Mouse (Mus musculus) limb, embryonic 14.5 days (tissue): ENCODE results near the gene Hnrnpa1. TPM values are rescaled to one million over a fixed set of nuclear protein-coding genes. Genes with fewer than 3 reads are reported as not detected.

ENCODE experiments used
- ATAC-seq: fragments of 200-750 bp; cut with Nextera tagmentation; 2 replicates; pipeline ENCODE4 v1.8.0; 2017; ENCODE audit warnings: low read depth, moderate number of reproducible peaks, moderate TSS enrichment; ENCODE audit not compliant: low FRiP score
- DNase-seq: peaks from one replicate; pipeline ENCODE4 v3.0.0-alpha.2; 2015; ENCODE audit warnings: low spot score
- H3K27ac ChIP-seq: fragments of 300-500 bp; sonication (generic); replicated peaks from 2 replicates; pipeline ENCODE4 v1.5.1; 2014; ENCODE audit warnings: low read depth, mild to moderate bottlenecking, low read length, moderate library complexity, mixed read lengths
- H3K27me3 ChIP-seq: fragments of 300-500 bp; sonication (generic); 2 replicates; pipeline ENCODE4 v1.6.1; 2014; ENCODE audit warnings: low read length, mixed read lengths; ENCODE audit not compliant: control insufficient read depth, insufficient read depth
- H3K36me3 ChIP-seq: fragments of 300-500 bp; sonication (generic); 2 replicates; pipeline ENCODE4 v1.6.1; 2014; ENCODE audit warnings: mild to moderate bottlenecking, low read length, moderate library complexity, mixed read lengths; ENCODE audit not compliant: control insufficient read depth, insufficient read depth
- H3K4me1 ChIP-seq: fragments of 300-500 bp; sonication (generic); 2 replicates; pipeline ENCODE4 v1.6.1; 2014; ENCODE audit warnings: antibody characterized with exemption, low read length, mixed read lengths; ENCODE audit not compliant: control insufficient read depth, insufficient read depth
- H3K4me2 ChIP-seq: fragments of 300-500 bp; sonication (generic); replicated peaks from 2 replicates; pipeline ENCODE4 v1.6.1; 2014; ENCODE audit warnings: low read depth, mild to moderate bottlenecking, low read length, moderate library complexity; ENCODE audit not compliant: severe bottlenecking
- H3K4me3 ChIP-seq: fragments of 300-500 bp; sonication (generic); replicated peaks from 2 replicates; pipeline ENCODE4 v1.5.1; 2014; ENCODE audit warnings: low read length
- H3K9ac ChIP-seq: fragments of 300-500 bp; sonication (generic); 2 replicates; pipeline ENCODE4 v1.6.1; 2014; ENCODE audit warnings: mild to moderate bottlenecking, low read depth, low read length, moderate library complexity; ENCODE audit not compliant: severe bottlenecking
- H3K9me3 ChIP-seq: fragments of 300-500 bp; sonication (generic); 2 replicates; pipeline ENCODE4 v1.6.1; 2016; ENCODE audit warnings: low read length; ENCODE audit not compliant: control insufficient read depth
- POLR2A ChIP-seq: fragments of 200-500 bp; IDR thresholded peaks from 2 replicates; pipeline ENCODE4 v1.8.0; 2012; ENCODE audit warnings: inconsistent platforms, mild to moderate bottlenecking, moderate library complexity, borderline replicate concordance; ENCODE audit not compliant: insufficient read depth, insufficient read length; ENCODE audit errors: extremely low read depth
- WGBS: fragments of 180-500 bp; shearing (Covaris S2); extraction: QIAGEN DNeasy Blood & Tissue Kit; methylation state at CpG from one replicate; pipeline ENCODE4 v1.1.7; 2014; 5-methylcytosine and 5-hydroxymethylcytosine counted together
- microRNA counts: library from miRNA; unstranded; fragments of <30 nt; microRNA quantifications from one replicate; lab custom pipeline; 2016
- microRNA-seq: library from miRNA; unstranded; fragments of <30 nt; microRNA quantifications from one replicate; pipeline ENCODE4, GENCODE M21; 2016
- polyA plus RNA-seq, 2 experiments: library from polyadenylated mRNA; depleted of rRNA in 1 of 2; stranded (reverse) in 1 of 2; unstranded in 1 of 2; fragments of >200 nt; fragmentation: Nextera tagmentation in 1 of 2; extraction: Ambion mirVana in 1 of 2; gene quantifications; 2 replicates each; pipeline versions ENCODE4 v1.2.1 to v1.2.3; 2012 to 2014

Gene Hnrnpa1
- polyA plus RNA-seq, 2 experiments, result 704 to 1,175 TPM

- DNase-seq, result no peak
- Histone ChIP-seq H3K4me2 (no peak overlapping the region), H3K9me3 (no peaks in the 10 kb centered on the region), H3K4me1 (peaks cover 67% of the 10 kb centered on the region), H3K36me3 (peaks cover 43% of the 10 kb centered on the region), H3K27ac (0 out of 2 replicates have a peak overlapping the region, but pooled peaks have one; percentile 40), H3K4me3 (no peak overlapping the region), H3K27me3 (no peaks in the 10 kb centered on the region), H3K9ac (no peak overlapping the region)
- ATAC-seq, result no peak
- no peak for TF ChIP-seq POLR2A
- 36% methylated on average over 2 of the region's 2 CpGs for WGBS
Measured at GRCm38 (mm10) chr15:103294649-103295048, 54.4 kb downstream of the Hnrnpa1 start.

- no peak overlapping the region for H3K4me2 ChIP-seq
- H3K36me3 ChIP-seq, result peaks cover 42% of the 10 kb centered on the region
- H3K4me1 ChIP-seq, result peaks cover 69% of the 10 kb centered on the region
- WGBS, result 2% methylated on average over 5 of the region's 5 CpGs
- DNase-seq (peak; percentile 46), ATAC-seq (no peak)
- no peaks in the 10 kb centered on the region for H3K27me3 ChIP-seq
- H3K9me3 ChIP-seq, result no peaks in the 10 kb centered on the region
- TF ChIP-seq POLR2A, result no peak
- peak overlapping the region; percentile 75 for H3K27ac ChIP-seq
- peak overlapping the region; percentile 25; the same call in 1 of the 2 replicates for H3K9ac ChIP-seq
- H3K4me3 ChIP-seq, result no peak overlapping the region
Measured at GRCm38 (mm10) chr15:103295851-103296250, 55.6 kb downstream of the Hnrnpa1 start.

MicroRNA genes within 50 kb of the gene (microRNA counts, 519-probe panel; counts per million panel counts)
- 3,625 counts per million, percentile 73 among the panel's probes with 10 or more counts for microRNA mmu-miR-148b (lab: Ali Mortazavi, UCI)

Small RNA genes lying within 50 kb of the gene (microRNA-seq; reads per million reads assigned to microRNA genes)
- gene Mir148b, result 325 reads per million, percentile 59 among the genes with 10 or more reads in this experiment

Other genes with a start within 250 kb of the Hnrnpa1 start
- gene Hoxc8, start 249.8 kb upstream of the Hnrnpa1 start, polyA plus RNA-seq (2012; rRNA removed), result 3.5 and 3.9 TPM in 2 replicates
- gene Hoxc8, start 249.8 kb upstream of the Hnrnpa1 start, polyA plus RNA-seq (2014; fragmentation: Nextera tagmentation; extraction: Ambion mirVana), result 1.9 TPM in 2 replicates
- 8.0 and 10.4 TPM in 2 replicates for gene Hoxc6, start 242.2 kb upstream of the Hnrnpa1 start, polyA plus RNA-seq (2012; rRNA removed)
- 2.4 and 2.5 TPM in 2 replicates for gene Hoxc6, start 242.2 kb upstream of the Hnrnpa1 start, polyA plus RNA-seq (2014; fragmentation: Nextera tagmentation; extraction: Ambion mirVana)
- 5.9 and 7.5 TPM in 2 replicates for gene Hoxc4, start 221.5 kb upstream of the Hnrnpa1 start, polyA plus RNA-seq (2012; rRNA removed)
- 1.9 and 3.5 TPM in 2 replicates for gene Hoxc4, start 221.5 kb upstream of the Hnrnpa1 start, polyA plus RNA-seq (2014; fragmentation: Nextera tagmentation; extraction: Ambion mirVana)
- 18.6 and 22.4 TPM in 2 replicates for gene Smug1, start 73.3 kb upstream of the Hnrnpa1 start, polyA plus RNA-seq (2012; rRNA removed)
- gene Smug1, start 73.3 kb upstream of the Hnrnpa1 start, polyA plus RNA-seq (2014; fragmentation: Nextera tagmentation; extraction: Ambion mirVana), result 18.2 and 18.9 TPM in 2 replicates
- 78.3 and 81.4 TPM in 2 replicates for gene Cbx5, start 616 bp upstream of the Hnrnpa1 start, polyA plus RNA-seq (2012; rRNA removed)
- 122 and 131 TPM in 2 replicates for gene Cbx5, start 616 bp upstream of the Hnrnpa1 start, polyA plus RNA-seq (2014; fragmentation: Nextera tagmentation; extraction: Ambion mirVana)
- 1.5 and 3.4 TPM in 2 replicates for gene Nfe2, start 18.0 kb downstream of the Hnrnpa1 start, polyA plus RNA-seq (2012; rRNA removed)
- 1.5 and 2.4 TPM in 2 replicates for gene Nfe2, start 18.0 kb downstream of the Hnrnpa1 start, polyA plus RNA-seq (2014; fragmentation: Nextera tagmentation; extraction: Ambion mirVana)
- gene Copz1, start 32.3 kb downstream of the Hnrnpa1 start, polyA plus RNA-seq (2012; rRNA removed), result 200 and 228 TPM in 2 replicates
- 292 and 298 TPM in 2 replicates for gene Copz1, start 32.3 kb downstream of the Hnrnpa1 start, polyA plus RNA-seq (2014; fragmentation: Nextera tagmentation; extraction: Ambion mirVana)
- gene Gpr84, start 70.2 kb downstream of the Hnrnpa1 start, polyA plus RNA-seq (2012; rRNA removed), result 0.34 and 0.53 TPM in 2 replicates
- gene Gpr84, start 70.2 kb downstream of the Hnrnpa1 start, polyA plus RNA-seq (2014; fragmentation: Nextera tagmentation; extraction: Ambion mirVana), result 0.23 and 0.51 TPM in 2 replicates
- 23.4 and 28.8 TPM in 2 replicates for gene Zfp385a, start 99.7 kb downstream of the Hnrnpa1 start, polyA plus RNA-seq (2012; rRNA removed)
- 16.4 and 19.1 TPM in 2 replicates for gene Zfp385a, start 99.7 kb downstream of the Hnrnpa1 start, polyA plus RNA-seq (2014; fragmentation: Nextera tagmentation; extraction: Ambion mirVana)
- 71.2 and 91.3 TPM in 2 replicates for gene Itga5, start 126.3 kb downstream of the Hnrnpa1 start, polyA plus RNA-seq (2012; rRNA removed)
- 63.4 and 66.5 TPM in 2 replicates for gene Itga5, start 126.3 kb downstream of the Hnrnpa1 start, polyA plus RNA-seq (2014; fragmentation: Nextera tagmentation; extraction: Ambion mirVana)
- gene Gtsf1, start 190.0 kb downstream of the Hnrnpa1 start, polyA plus RNA-seq (2012; rRNA removed), result 0.10 TPM in 1 of 2 replicates, not detected in the other
- not detected in 2 replicates for gene Gtsf1, start 190.0 kb downstream of the Hnrnpa1 start, polyA plus RNA-seq (2014; fragmentation: Nextera tagmentation; extraction: Ambion mirVana)
- not detected in 2 replicates for gene Gtsf2, start 208.0 kb downstream of the Hnrnpa1 start, polyA plus RNA-seq (2012; rRNA removed)
- not detected in 2 replicates for gene Gtsf2, start 208.0 kb downstream of the Hnrnpa1 start, polyA plus RNA-seq (2014; fragmentation: Nextera tagmentation; extraction: Ambion mirVana)
- gene Nckap1l, start 213.4 kb downstream of the Hnrnpa1 start, polyA plus RNA-seq (2012; rRNA removed), result 4.5 TPM in 2 replicates
- gene Nckap1l, start 213.4 kb downstream of the Hnrnpa1 start, polyA plus RNA-seq (2014; fragmentation: Nextera tagmentation; extraction: Ambion mirVana), result 3.9 TPM in 2 replicates